20 mouse cellular contexts compared by ENCODE assay signal in the genomic region with DNA sequence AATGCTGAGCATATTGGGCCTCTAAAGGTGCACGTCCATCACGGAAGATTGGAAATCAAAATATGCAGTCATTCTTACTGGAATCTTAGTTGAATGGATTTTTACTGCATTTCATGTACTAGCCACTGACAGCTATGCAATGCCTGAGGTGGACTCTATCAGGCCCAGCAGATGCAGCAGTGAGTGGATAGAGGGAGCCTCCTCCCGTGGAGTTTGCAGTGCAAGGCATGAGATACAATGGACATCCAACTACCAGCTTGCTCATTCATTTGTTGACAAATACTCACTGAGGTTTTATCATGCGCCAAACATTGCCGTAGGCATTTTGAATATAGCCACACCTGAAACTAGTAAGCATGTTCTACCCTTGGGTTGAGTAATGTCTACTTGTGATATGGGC.
"Had no signal": no experiment of that assay in that cellular context is flagged by ENCODE, and none has a peak within 500 bp of the region (broad histone marks: within the 10 kb centered on the region; RNA-seq: fewer than 3 reads in every experiment).

No protein-coding gene starts in this region.

- DNase-seq: lung, adult 2 months; lung, postnatal 14 days; lung, postnatal 36 days; retina, postnatal 1 day; right cerebral cortex, adult 18-20 months; right cerebral cortex, postnatal 25 days; right cerebral cortex, postnatal 4 days; spleen, adult 18-20 months; thymus, adult 18-20 months; thymus, postnatal 14 days; thymus, postnatal 36 days had no signal

- H3K4me3 ChIP-seq: lung, embryonic 15.5 days; midbrain, embryonic 13.5 days; myocyte; neural tube, embryonic 13.5 days; neural tube, embryonic 15.5 days had no signal

- H3K27me3 ChIP-seq: lung, embryonic 15.5 days; midbrain, embryonic 13.5 days; neural tube, embryonic 13.5 days; neural tube, embryonic 15.5 days had no signal

- H3K36me3 ChIP-seq: lung, embryonic 15.5 days; midbrain, embryonic 13.5 days; neural tube, embryonic 13.5 days; neural tube, embryonic 15.5 days had no signal

- H3K4me2 ChIP-seq: lung, embryonic 15.5 days; midbrain, embryonic 11.5 days; midbrain, embryonic 13.5 days; neural tube, embryonic 13.5 days; neural tube, embryonic 15.5 days had no signal

- ATAC-seq: lung, postnatal 0 days; midbrain, embryonic 13.5 days; midbrain, embryonic 16.5 days had no signal

- H3K27ac ChIP-seq: lung, embryonic 15.5 days; macrophage; midbrain, embryonic 13.5 days; neural tube, embryonic 13.5 days; neural tube, embryonic 15.5 days had no signal

- H3K9me3 ChIP-seq: lung, embryonic 15.5 days; midbrain, embryonic 13.5 days; neural tube, embryonic 13.5 days; neural tube, embryonic 15.5 days had no signal

- H3K4me1 ChIP-seq: lung, embryonic 15.5 days; midbrain, embryonic 13.5 days; neural tube, embryonic 13.5 days had no signal

- H3K9ac ChIP-seq: lung, embryonic 15.5 days; midbrain, embryonic 13.5 days; neural tube, embryonic 13.5 days; neural tube, embryonic 15.5 days had no signal
